8 mouse cellular contexts compared by ENCODE assay signal in genomic region chr7:128743898-128744297, GRCm38 (mm10). TPM values are rescaled to one million over a fixed set of nuclear protein-coding genes. Genes with fewer than 3 reads are reported as not detected.
DNase-seq lines count a peak whose midpoint lies in the region; ATAC-seq and TF ChIP-seq lines count a peak whose summit lies in the region.

No protein-coding gene starts in this region.

- peak overlapping the region; percentile 51 for H3K4me2 ChIP-seq in neural tube, embryonic 11.5 days (ENCODE audit: low read depth)
- peak overlapping the region; percentile 52 for H3K4me2 ChIP-seq in limb, embryonic 14.5 days (replicated peaks; ENCODE audit: low read depth, low read length, severe bottlenecking)
- H3K4me2 ChIP-seq in stomach, embryonic 16.5 days (ENCODE audit: low read depth, low read length): peak overlapping the region; percentile 92

- no peaks in the 10 kb centered on the region for H3K36me3 ChIP-seq in neural tube, embryonic 11.5 days (ENCODE audit: control insufficient read depth, insufficient read depth, low read length)
- peaks cover 7% of the 10 kb centered on the region for H3K36me3 ChIP-seq in limb, embryonic 14.5 days (ENCODE audit: control insufficient read depth, insufficient read depth, low read length)
- H3K36me3 ChIP-seq in stomach, embryonic 16.5 days (ENCODE audit: control insufficient read depth, insufficient read depth, low read length): no peaks in the 10 kb centered on the region

- WGBS in neural tube, embryonic 11.5 days: 58% methylated on average over 2 of the region's 2 CpGs
- WGBS in limb, embryonic 14.5 days: 62% methylated on average over 2 of the region's 2 CpGs
- WGBS in stomach, embryonic 16.5 days: 57% methylated on average over 2 of the region's 2 CpGs

- H3K27me3 ChIP-seq in neural tube, embryonic 11.5 days (ENCODE audit: control insufficient read depth, insufficient read depth, low read length): no peaks in the 10 kb centered on the region
- no peaks in the 10 kb centered on the region for H3K27me3 ChIP-seq in limb, embryonic 14.5 days (ENCODE audit: control insufficient read depth, insufficient read depth, low read length)
- H3K27me3 ChIP-seq in stomach, embryonic 16.5 days (ENCODE audit: control insufficient read depth, insufficient read depth, low read length): 0 out of 2 replicates have a peak, but pooled peaks cover 2% of the 10 kb centered on the region

- H3K9ac ChIP-seq in neural tube, embryonic 11.5 days (ENCODE audit: low read length): no peak overlapping the region
- no peak overlapping the region for H3K9ac ChIP-seq in limb, embryonic 14.5 days (ENCODE audit: low read depth, low read length, severe bottlenecking)
- peak overlapping the region; percentile 69; the same call in 1 of the 2 replicates for H3K9ac ChIP-seq in stomach, embryonic 16.5 days (ENCODE audit: low read length)

- H3K9me3 ChIP-seq in neural tube, embryonic 11.5 days (ENCODE audit: control insufficient read depth, low read length): no peaks in the 10 kb centered on the region
- no peaks in the 10 kb centered on the region for H3K9me3 ChIP-seq in limb, embryonic 14.5 days (ENCODE audit: control insufficient read depth, low read length)
- no peaks in the 10 kb centered on the region for H3K9me3 ChIP-seq in stomach, embryonic 16.5 days (replicated peaks; ENCODE audit: control insufficient read depth, low read length)

- DNase-seq in cerebellum, adult 9-10 months: peak; percentile 47
- DNase-seq in neural tube, embryonic 11.5 days (ENCODE audit: low spot score): no peak
- DNase-seq in neural tube, embryonic 10.5 days (ENCODE audit: extremely low spot score, low spot score): no peak
- DNase-seq in limb, embryonic 14.5 days (ENCODE audit: low spot score): no peak
- DNase-seq in urinary bladder, postnatal 36 days (ENCODE audit: low spot score in 2 of 2): no peak
- no peak for DNase-seq in kidney, adult 9 months

- no peak for ATAC-seq in cerebellum, adult (ENCODE audit: insufficient number of reproducible peaks, low FRiP score, low TSS enrichment)
- no peak for ATAC-seq in neural tube, embryonic 11.5 days (ENCODE audit: insufficient read depth, low FRiP score, low TSS enrichment)
- ATAC-seq in limb, embryonic 14.5 days (ENCODE audit: low FRiP score, low read depth): no peak
- no peak for ATAC-seq in stomach, embryonic 16.5 days (ENCODE audit: insufficient read depth, low FRiP score)

- peaks cover 8% of the 10 kb centered on the region for H3K4me1 ChIP-seq in neural tube, embryonic 11.5 days (ENCODE audit: control insufficient read depth, insufficient read depth, low read length)
- peaks cover 18% of the 10 kb centered on the region for H3K4me1 ChIP-seq in limb, embryonic 14.5 days (ENCODE audit: control insufficient read depth, insufficient read depth, low read length)
- H3K4me1 ChIP-seq in stomach, embryonic 16.5 days (ENCODE audit: control insufficient read depth, insufficient read depth, low read length): peaks cover 30% of the 10 kb centered on the region

- no peak overlapping the region for H3K4me3 ChIP-seq in neural tube, embryonic 11.5 days (ENCODE audit: low read depth, low read length)
- peak overlapping the region; percentile 97; the same call in 1 of the 2 replicates for H3K4me3 ChIP-seq in limb, embryonic 14.5 days (replicated peaks; ENCODE audit: low read length)
- peak overlapping the region; percentile 99 for H3K4me3 ChIP-seq in stomach, embryonic 16.5 days (replicated peaks; ENCODE audit: low read length)

- H3K27ac ChIP-seq in neural tube, embryonic 11.5 days (ENCODE audit: low read depth, low read length): no peak overlapping the region
- no peak overlapping the region for H3K27ac ChIP-seq in limb, embryonic 14.5 days (replicated peaks; ENCODE audit: low read depth, low read length)
- H3K27ac ChIP-seq in stomach, embryonic 16.5 days (ENCODE audit: low read length): no peak overlapping the region

- no peak for TF ChIP-seq POLR2A in limb, embryonic 14.5 days (IDR thresholded peaks at IDR 0.05; ENCODE audit: borderline replicate concordance, extremely low read depth, insufficient read depth, insufficient read length)

RNA-seq across cellular contexts. Expression of gene Sec23ip, which starts 0.8 kb away (rescaled TPM):
- polyA plus RNA-seq in neural tube, embryonic 11.5 days (2014; fragmentation: Nextera tagmentation; extraction: Ambion mirVana): 45.5 and 47.8 TPM in 2 replicates
- 31.7 and 33.6 TPM in 2 replicates for polyA plus RNA-seq in limb, embryonic 14.5 days (2012; rRNA removed)
- polyA plus RNA-seq in limb, embryonic 14.5 days (2014; fragmentation: Nextera tagmentation; extraction: Ambion mirVana): 37.0 and 37.8 TPM in 2 replicates
- 34.5 and 34.8 TPM in 2 replicates for polyA plus RNA-seq in stomach, embryonic 16.5 days (2015; fragmentation: Nextera tagmentation; extraction: Ambion mirVana)

RNA-seq across cellular contexts. Expression of gene Mcmbp, which starts 3.6 kb away (rescaled TPM):
- 70.9 and 73.0 TPM in 2 replicates for polyA plus RNA-seq in neural tube, embryonic 11.5 days (2014; fragmentation: Nextera tagmentation; extraction: Ambion mirVana)
- polyA plus RNA-seq in limb, embryonic 14.5 days (2012; rRNA removed): 45.2 and 51.1 TPM in 2 replicates
- polyA plus RNA-seq in limb, embryonic 14.5 days (2014; fragmentation: Nextera tagmentation; extraction: Ambion mirVana): 62.4 and 70.5 TPM in 2 replicates
- polyA plus RNA-seq in stomach, embryonic 16.5 days (2015; fragmentation: Nextera tagmentation; extraction: Ambion mirVana): 44.4 and 46.3 TPM in 2 replicates
